Mouse (Mus musculus): ENCODE results near the gene Gtdc1.

- TF ChIP-seq CTCF (IDR thresholded peaks at IDR 0.05; ENCODE audit: control insufficient read depth, insufficient read depth, insufficient replicate concordance, low read depth, low read length) (no peak), POLR2A (IDR thresholded peaks at IDR 0.05; ENCODE audit: control insufficient read depth, low read depth, low read length) (no peak)
These were observed 8.1 kb downstream of the Gtdc1 start for GRCm38 (mm10) chr2:44919326-44919725.

Data from testis, adult 2 months (tissue).